Mouse (Mus musculus): ENCODE measurements around the gene Ugcg. TPM values are rescaled to one million over a fixed set of nuclear protein-coding genes. Genes with fewer than 3 reads are reported as not detected.
"Not testable (repeated sequence)": the region's sequence is repeated elsewhere in the genome, so short reads cannot be mapped to it uniquely, and the experiment has no call there.

Gene Ugcg
- polyA plus RNA-seq, 1 experiment from 2014 or later = 11.9 TPM

- Histone ChIP-seq H3K4me2 (replicated peaks) (no peak overlapping the region), H3K4me1 (no peaks in the 10 kb centered on the region), H3K9me3 (no peaks in the 10 kb centered on the region), H3K36me3 (no peaks in the 10 kb centered on the region), H3K9ac (no peak overlapping the region), H3K27ac (no peak overlapping the region), H3K4me3 (no peak overlapping the region), H3K27me3 (no peaks in the 10 kb centered on the region)
- 84% methylated on average over 5 of the region's 5 CpGs for WGBS
- ATAC-seq (ENCODE audit: low FRiP score, low read depth) = no peak
Measured at GRCm38 (mm10) chr4:59253055-59253434, 64.0 kb downstream of the Ugcg start.

- no peak overlapping the region for H3K9ac ChIP-seq
- H3K36me3 ChIP-seq = no peaks in the 10 kb centered on the region
- ATAC-seq (ENCODE audit: low FRiP score, low read depth) = no peak
- H3K4me2 ChIP-seq (replicated peaks) = no peak overlapping the region
- no peak overlapping the region for H3K27ac ChIP-seq
- H3K9me3 ChIP-seq = no peaks in the 10 kb centered on the region
- no peaks in the 10 kb centered on the region for H3K27me3 ChIP-seq
- no peak overlapping the region for H3K4me3 ChIP-seq
- WGBS = 85% methylated on average over 6 of the region's 6 CpGs
- H3K4me1 ChIP-seq = no peaks in the 10 kb centered on the region
Measured at GRCm38 (mm10) chr4:59254397-59254796, 65.3 kb downstream of the Ugcg start.

- WGBS = 75% methylated on average over 5 of the region's 5 CpGs
- Histone ChIP-seq H3K4me3 (no peak overlapping the region), H3K36me3 (no peaks in the 10 kb centered on the region), H3K4me2 (replicated peaks) (no peak overlapping the region), H3K27me3 (no peaks in the 10 kb centered on the region), H3K27ac (no peak overlapping the region), H3K9me3 (no peaks in the 10 kb centered on the region), H3K4me1 (no peaks in the 10 kb centered on the region), H3K9ac (no peak overlapping the region)
- ATAC-seq (ENCODE audit: low FRiP score, low read depth) = no peak
Measured at GRCm38 (mm10) chr4:59255988-59256387, 66.9 kb downstream of the Ugcg start.

GRCm38 (mm10) chr4:59257866-59258265 is 68.8 kb downstream of the Ugcg start:
- no peak for ATAC-seq (ENCODE audit: low FRiP score, low read depth)
- no peak overlapping the region for H3K4me2 ChIP-seq (replicated peaks)
- no peaks in the 10 kb centered on the region for H3K9me3 ChIP-seq
- no peak overlapping the region for H3K9ac ChIP-seq
- H3K27ac ChIP-seq = no peak overlapping the region
- H3K36me3 ChIP-seq = no peaks in the 10 kb centered on the region
- no peaks in the 10 kb centered on the region for H3K4me1 ChIP-seq
- H3K4me3 ChIP-seq = no peak overlapping the region
- WGBS = 45% methylated on average over 3 of the region's 3 CpGs
- no peaks in the 10 kb centered on the region for H3K27me3 ChIP-seq

GRCm38 (mm10) chr4:59258771-59259170 is 69.7 kb downstream of the Ugcg start:
- Histone ChIP-seq H3K27me3 (no peaks in the 10 kb centered on the region), H3K36me3 (no peaks in the 10 kb centered on the region), H3K4me1 (no peaks in the 10 kb centered on the region), H3K9me3 (no peaks in the 10 kb centered on the region), H3K9ac (no peak overlapping the region), H3K4me2 (replicated peaks) (no peak overlapping the region), H3K4me3 (no peak overlapping the region), H3K27ac (no peak overlapping the region)
- 75% methylated on average over 2 of the region's 2 CpGs for WGBS
- ATAC-seq (ENCODE audit: low FRiP score, low read depth) = no peak

- Histone ChIP-seq H3K4me1 (no peaks in the 10 kb centered on the region), H3K27me3 (no peaks in the 10 kb centered on the region), H3K36me3 (no peaks in the 10 kb centered on the region), H3K4me3 (no peak overlapping the region), H3K9me3 (no peaks in the 10 kb centered on the region), H3K9ac (no peak overlapping the region), H3K27ac (no peak overlapping the region), H3K4me2 (replicated peaks) (no peak overlapping the region)
- no peak for ATAC-seq (ENCODE audit: low FRiP score, low read depth)
- 88% methylated on average over 1 of the region's 1 CpGs for WGBS
Measured at GRCm38 (mm10) chr4:59259806-59260205, 70.7 kb downstream of the Ugcg start.

GRCm38 (mm10) chr4:59260871-59261515 is 71.9 kb downstream of the Ugcg start:
- Histone ChIP-seq H3K27ac (no peak overlapping the region), H3K4me1 (no peaks in the 10 kb centered on the region), H3K4me3 (no peak overlapping the region), H3K4me2 (replicated peaks) (no peak overlapping the region), H3K9ac (no peak overlapping the region), H3K9me3 (no peaks in the 10 kb centered on the region), H3K27me3 (no peaks in the 10 kb centered on the region), H3K36me3 (no peaks in the 10 kb centered on the region)
- 85% methylated on average over 13 of the region's 13 CpGs for WGBS
- no peak for ATAC-seq (ENCODE audit: low FRiP score, low read depth)

- not testable (repeated sequence) for H3K9ac ChIP-seq
- WGBS = 88% methylated on average over 6 of the region's 10 CpGs
Measured at GRCm38 (mm10) chr4:59261582-59261981, 72.5 kb downstream of the Ugcg start.

GRCm38 (mm10) chr4:59262156-59262555 is 73.1 kb downstream of the Ugcg start:
- Histone ChIP-seq H3K4me3 (no peak overlapping the region), H3K9me3 (no peaks in the 10 kb centered on the region; the same call in 1 of the 2 replicates), H3K4me1 (no peaks in the 10 kb centered on the region), H3K27me3 (no peaks in the 10 kb centered on the region), H3K27ac (no peak overlapping the region), H3K36me3 (no peaks in the 10 kb centered on the region), H3K9ac (no peak overlapping the region), H3K4me2 (replicated peaks) (no peak overlapping the region)
- 75% methylated on average over 6 of the region's 6 CpGs for WGBS
- no peak for ATAC-seq (ENCODE audit: low FRiP score, low read depth)

More at GRCm38 (mm10) chr4:59261582-59261981, 72.5 kb downstream of the Ugcg start:
- not testable (repeated sequence) for H3K36me3 ChIP-seq; ATAC-seq (ENCODE audit: low FRiP score, low read depth); H3K4me2 ChIP-seq (replicated peaks); H3K27me3 ChIP-seq; H3K4me3 ChIP-seq; H3K9me3 ChIP-seq; H3K27ac ChIP-seq; H3K4me1 ChIP-seq

GRCm38 (mm10) chr4:59263418-59263817 is 74.4 kb downstream of the Ugcg start:
- H3K9me3 ChIP-seq = peaks cover under 1% of the 10 kb centered on the region; the same call in 1 of the 2 replicates
- no peak overlapping the region for H3K27ac ChIP-seq
- ATAC-seq (ENCODE audit: low FRiP score, low read depth) = no peak
- no peak overlapping the region for H3K4me3 ChIP-seq
- WGBS = 81% methylated on average over 2 of the region's 2 CpGs
- H3K9ac ChIP-seq = no peak overlapping the region
- H3K27me3 ChIP-seq = no peaks in the 10 kb centered on the region
- no peaks in the 10 kb centered on the region for H3K36me3 ChIP-seq
- H3K4me2 ChIP-seq (replicated peaks) = no peak overlapping the region
- no peaks in the 10 kb centered on the region for H3K4me1 ChIP-seq

GRCm38 (mm10) chr4:59264611-59265095 is 75.6 kb downstream of the Ugcg start:
- H3K27ac ChIP-seq = no peak overlapping the region
- 69% methylated on average over 7 of the region's 7 CpGs for WGBS
- no peak for ATAC-seq (ENCODE audit: low FRiP score, low read depth)
- H3K4me1 ChIP-seq = no peaks in the 10 kb centered on the region
- H3K27me3 ChIP-seq = no peaks in the 10 kb centered on the region
- H3K36me3 ChIP-seq = no peaks in the 10 kb centered on the region
- H3K4me3 ChIP-seq = no peak overlapping the region
- H3K9ac ChIP-seq = no peak overlapping the region
- no peak overlapping the region for H3K4me2 ChIP-seq (replicated peaks)
- H3K9me3 ChIP-seq = peaks cover 10% of the 10 kb centered on the region; the same call in 1 of the 2 replicates

GRCm38 (mm10) chr4:59265182-59265581 is 76.1 kb downstream of the Ugcg start:
- H3K27me3 ChIP-seq = no peaks in the 10 kb centered on the region
- H3K36me3 ChIP-seq = no peaks in the 10 kb centered on the region
- H3K4me1 ChIP-seq = no peaks in the 10 kb centered on the region
- peaks cover 15% of the 10 kb centered on the region; the same call in 1 of the 2 replicates for H3K9me3 ChIP-seq
- ATAC-seq (ENCODE audit: low FRiP score, low read depth) = no peak
- no peak overlapping the region for H3K27ac ChIP-seq
- 84% methylated on average over 5 of the region's 5 CpGs for WGBS
- no peak overlapping the region for H3K4me3 ChIP-seq
- no peak overlapping the region for H3K9ac ChIP-seq
- no peak overlapping the region for H3K4me2 ChIP-seq (replicated peaks)

GRCm38 (mm10) chr4:59265631-59266030 is 76.6 kb downstream of the Ugcg start:
- Histone ChIP-seq H3K4me1 (no peaks in the 10 kb centered on the region), H3K27ac (no peak overlapping the region), H3K4me2 (replicated peaks) (no peak overlapping the region), H3K9me3 (peaks cover 15% of the 10 kb centered on the region; the same call in 1 of the 2 replicates), H3K9ac (no peak overlapping the region), H3K27me3 (no peaks in the 10 kb centered on the region), H3K4me3 (no peak overlapping the region), H3K36me3 (no peaks in the 10 kb centered on the region)
- ATAC-seq (ENCODE audit: low FRiP score, low read depth) = no peak
- WGBS = 83% methylated on average over 5 of the region's 5 CpGs
